Mouse (Mus musculus) liver, embryonic 11.5 days (tissue): ENCODE measurements around the gene Hist1h2ap. TPM values are rescaled to one million over a fixed set of nuclear protein-coding genes. Genes with fewer than 3 reads are reported as not detected.
A peak's percentile ranks its signal among the peaks of the same experiment; 100 is the strongest.
"Not testable (repeated sequence)": the region's sequence is repeated elsewhere in the genome, so short reads cannot be mapped to it uniquely, and the experiment has no call there.

ENCODE experiments used
- ATAC-seq: fragments of 200-750 bp; cut with Nextera tagmentation; replicated peaks from 2 replicates; pipeline ENCODE4 v1.8.0; 2017; ENCODE audit warnings: moderate number of reproducible peaks, mild to moderate bottlenecking, moderate TSS enrichment, moderate library complexity; ENCODE audit not compliant: low FRiP score
- DNase-seq: peaks from one replicate; pipeline ENCODE4 v3.0.0-alpha.2; 2017; ENCODE audit warnings: low spot score
- H3K27ac ChIP-seq: fragments of 300-500 bp; sonication (generic); 2 replicates; pipeline ENCODE4 v1.5.1; 2014; ENCODE audit warnings: mild to moderate bottlenecking, low read depth, low read length, control low read depth
- H3K27me3 ChIP-seq: fragments of 300-500 bp; sonication (generic); replicated peaks from 2 replicates; pipeline ENCODE4 v1.6.1; 2014; ENCODE audit warnings: low read length, mixed read lengths; ENCODE audit not compliant: control insufficient read depth, insufficient read depth
- H3K36me3 ChIP-seq: fragments of 300-500 bp; sonication (generic); 2 replicates; pipeline ENCODE4 v1.6.1; 2014; ENCODE audit warnings: mild to moderate bottlenecking, low read length, moderate library complexity, mixed read lengths; ENCODE audit not compliant: control insufficient read depth, insufficient read depth
- H3K4me1 ChIP-seq: fragments of 300-500 bp; sonication (generic); replicated peaks from 2 replicates; pipeline ENCODE4 v1.6.1; 2014; ENCODE audit warnings: low read length, mixed read lengths; ENCODE audit not compliant: control insufficient read depth, insufficient read depth
- H3K4me2 ChIP-seq: fragments of 300-500 bp; sonication (generic); 2 replicates; pipeline ENCODE4 v1.6.1; 2014; ENCODE audit warnings: mild to moderate bottlenecking, control low read depth, moderate library complexity
- H3K4me3 ChIP-seq: fragments of 300-500 bp; sonication (generic); 2 replicates; pipeline ENCODE4 v1.5.1; 2014; ENCODE audit warnings: low read depth, low read length, control low read depth
- H3K9ac ChIP-seq: fragments of 300-500 bp; sonication (generic); 2 replicates; pipeline ENCODE4 v1.6.1; 2014; ENCODE audit warnings: low read depth, low read length, control low read depth
- H3K9me3 ChIP-seq: fragments of 300-500 bp; sonication (generic); 2 replicates; pipeline ENCODE4 v1.6.1; 2016; ENCODE audit warnings: low read length, inconsistent platforms, mixed read lengths; ENCODE audit not compliant: control insufficient read depth
- WGBS: fragments of 180-500 bp; shearing (Covaris S2); extraction: QIAGEN DNeasy Blood & Tissue Kit; methylation state at CpG from one replicate; pipeline ENCODE4 v1.1.7; 2014; 5-methylcytosine and 5-hydroxymethylcytosine counted together
- polyA plus RNA-seq: library from polyadenylated mRNA; unstranded; fragments of >200 nt; fragmentation: Nextera tagmentation; extraction: Ambion mirVana; gene quantifications from 2 replicates; pipeline ENCODE4 v1.2.1, GENCODE M21; 2014

Gene Hist1h2ap
- polyA plus RNA-seq, 1 experiment from 2014 or later: 5,033 TPM

GRCm38 (mm10) chr13:21790601-21791283 is 42.6 kb downstream of the Hist1h2ap start:
- H3K9me3 ChIP-seq: no peaks in the 10 kb centered on the region
- no peaks in the 10 kb centered on the region for H3K36me3 ChIP-seq
- DNase-seq (no peak), ATAC-seq (no peak)
- no peak overlapping the region for H3K27ac ChIP-seq
- peak overlapping the region; percentile 51 for H3K4me2 ChIP-seq
- 0 out of 2 replicates have a peak overlapping the region, but pooled peaks have one; percentile 37 for H3K9ac ChIP-seq
- WGBS: 23% methylated on average over 18 of the region's 18 CpGs
- H3K27me3 ChIP-seq: no peaks in the 10 kb centered on the region
- peaks cover 15% of the 10 kb centered on the region for H3K4me1 ChIP-seq
- H3K4me3 ChIP-seq: no peak overlapping the region

- H3K36me3 ChIP-seq: no peaks in the 10 kb centered on the region
- WGBS: 47% methylated on average over 6 of the region's 6 CpGs
- no peak overlapping the region for H3K4me2 ChIP-seq
- no peak overlapping the region for H3K4me3 ChIP-seq
- ATAC-seq (no peak), DNase-seq (no peak)
- H3K9me3 ChIP-seq: no peaks in the 10 kb centered on the region
- H3K9ac ChIP-seq: 0 out of 2 replicates have a peak overlapping the region, but pooled peaks have one; percentile 10
- H3K27me3 ChIP-seq: no peaks in the 10 kb centered on the region
- H3K27ac ChIP-seq: peak overlapping the region; percentile 19; the same call in 1 of the 2 replicates
- H3K4me1 ChIP-seq: peaks cover 19% of the 10 kb centered on the region
Measured at GRCm38 (mm10) chr13:21789925-21790324, 43.4 kb downstream of the Hist1h2ap start.

GRCm38 (mm10) chr13:21787760-21788593 is 45.3 kb downstream of the Hist1h2ap start:
- DNase-seq: no peak
- peak overlapping the region; percentile 63 for H3K4me2 ChIP-seq
- H3K4me3 ChIP-seq: peak overlapping the region; percentile 27
- peaks cover 24% of the 10 kb centered on the region for H3K4me1 ChIP-seq
- H3K9me3 ChIP-seq: no peaks in the 10 kb centered on the region
- H3K9ac ChIP-seq: peak overlapping the region; percentile 63
- H3K36me3 ChIP-seq: no peaks in the 10 kb centered on the region
- H3K27ac ChIP-seq: peak overlapping the region; percentile 89
- WGBS: 23% methylated on average over 14 of the region's 21 CpGs
- H3K27me3 ChIP-seq: no peaks in the 10 kb centered on the region
- ATAC-seq: 0 out of 2 replicates have a peak, but pooled peaks have one; percentile 3

GRCm38 (mm10) chr13:21786899-21787629 is 46.2 kb downstream of the Hist1h2ap start, which contains the start of the genes Hist1h2an and Hist1h2bp:
TSS of gene Hist1h2an (minus strand) at chr13:21787218.
TSS of gene Hist1h2bp (plus strand) at chr13:21787461.
- not testable (repeated sequence) for H3K36me3 ChIP-seq, H3K9me3 ChIP-seq, H3K27me3 ChIP-seq
- H3K27ac ChIP-seq: peak within 1 kb of the TSS; percentile 96
- under 1% methylated on average over 34 of the region's 63 CpGs for WGBS
- peak within 1 kb of the TSS; percentile 66 for H3K4me2 ChIP-seq
- DNase-seq (peak; percentile 82), ATAC-seq (peak; percentile 86)
- H3K4me3 ChIP-seq: peak within 1 kb of the TSS; percentile 41
- peak within 1 kb of the TSS; percentile 73 for H3K9ac ChIP-seq
- H3K4me1 ChIP-seq: peaks cover 24% of the 10 kb centered on the region

- Histone ChIP-seq H3K27me3 (no peaks in the 10 kb centered on the region), H3K4me1 (peaks cover 24% of the 10 kb centered on the region), H3K4me2 (peak overlapping the region; percentile 66), H3K36me3 (no peaks in the 10 kb centered on the region), H3K9ac (peak overlapping the region; percentile 73), H3K27ac (peak overlapping the region; percentile 96), H3K9me3 (no peaks in the 10 kb centered on the region), H3K4me3 (peak overlapping the region; percentile 41)
- 8% methylated on average over 8 of the region's 8 CpGs for WGBS
- ATAC-seq (no peak), DNase-seq (no peak)
Measured at GRCm38 (mm10) chr13:21786189-21786898, 47.0 kb downstream of the Hist1h2ap start.

GRCm38 (mm10) chr13:21784311-21784710 is 49.0 kb downstream of the Hist1h2ap start:
- peak overlapping the region; percentile 62 for H3K4me2 ChIP-seq
- ATAC-seq: no peak
- H3K9me3 ChIP-seq: no peaks in the 10 kb centered on the region
- H3K27me3 ChIP-seq: no peaks in the 10 kb centered on the region
- peak overlapping the region; percentile 98 for H3K27ac ChIP-seq
- peak; percentile 41 for DNase-seq
- WGBS: 43% methylated on average over 6 of the region's 6 CpGs
- H3K36me3 ChIP-seq: no peaks in the 10 kb centered on the region
- peaks cover 24% of the 10 kb centered on the region for H3K4me1 ChIP-seq
- H3K4me3 ChIP-seq: peak overlapping the region; percentile 44; the same call in 1 of the 2 replicates
- peak overlapping the region; percentile 73 for H3K9ac ChIP-seq

- DNase-seq (peak; percentile 74), ATAC-seq (no peak)
- peak overlapping the region; percentile 62 for H3K4me2 ChIP-seq
- H3K27me3 ChIP-seq: no peaks in the 10 kb centered on the region
- no peaks in the 10 kb centered on the region for H3K9me3 ChIP-seq
- peak overlapping the region; percentile 73 for H3K9ac ChIP-seq
- peak overlapping the region; percentile 98 for H3K27ac ChIP-seq
- WGBS: 4% methylated on average over 9 of the region's 9 CpGs
- H3K4me3 ChIP-seq: peak overlapping the region; percentile 44
- H3K4me1 ChIP-seq: peaks cover 23% of the 10 kb centered on the region
- no peaks in the 10 kb centered on the region for H3K36me3 ChIP-seq
Measured at GRCm38 (mm10) chr13:21783734-21784161, 49.6 kb downstream of the Hist1h2ap start.

- peak within 1 kb of the TSS; percentile 44 for H3K4me3 ChIP-seq
- WGBS: under 1% methylated on average over 13 of the region's 20 CpGs
- peak within 1 kb of the TSS; percentile 79 for H3K4me2 ChIP-seq
- H3K9ac ChIP-seq: peak within 1 kb of the TSS; percentile 79
- DNase-seq: peak; percentile 53
- H3K9me3 ChIP-seq: no peaks in the 10 kb centered on the region
- ATAC-seq: peak; percentile 49
- H3K27ac ChIP-seq: peak within 1 kb of the TSS; percentile 98
- H3K36me3 ChIP-seq: no peaks in the 10 kb centered on the region
- H3K27me3 ChIP-seq: no peaks in the 10 kb centered on the region
- peaks cover 19% of the 10 kb centered on the region for H3K4me1 ChIP-seq
Measured at GRCm38 (mm10) chr13:21783255-21783617, 50.1 kb downstream of the Hist1h2ap start, which contains the start of gene Hist1h3i. TSS of gene Hist1h3i (minus strand) at chr13:21783370.
